Mouse (Mus musculus) ES-Bruce4 (cell line): ENCODE measurements at regions not wholly inside any gene's neighbourhood (a gene's known extent, or its start where the extent isn't known, plus 50 kb on each side); places are given as distances from the start of the nearest gene placed in this dataset.

Source experiments
- H3K27ac ChIP-seq: 2 replicates; pipeline ENCODE4 v1.5.1; 2012; ENCODE audit warnings: low read length, inconsistent platforms; ENCODE audit not compliant: insufficient read depth
- H3K27me3 ChIP-seq: 2 replicates; pipeline ENCODE4 v1.6.1; 2012; ENCODE audit warnings: mild to moderate bottlenecking, low read length, inconsistent platforms; ENCODE audit not compliant: control insufficient read depth, poor library complexity, insufficient read depth, severe bottlenecking
- H3K36me3 ChIP-seq: 2 replicates; pipeline ENCODE4 v1.6.1; 2012; ENCODE audit warnings: inconsistent platforms, mild to moderate bottlenecking, low read length, moderate library complexity; ENCODE audit not compliant: control insufficient read depth, poor library complexity, insufficient read depth, severe bottlenecking
- H3K4me1 ChIP-seq: one replicate; pipeline ENCODE4 v1.8.1; 2011; ENCODE audit warnings: low read length; ENCODE audit not compliant: control insufficient read depth, insufficient read depth
- H3K4me3 ChIP-seq: 2 replicates; pipeline ENCODE4 v1.5.1; 2011; ENCODE audit warnings: low read depth, mild to moderate bottlenecking, low read length
- H3K9ac ChIP-seq: 2 replicates; pipeline ENCODE4 v1.6.1; 2012; ENCODE audit warnings: low read depth, mild to moderate bottlenecking, inconsistent platforms; ENCODE audit not compliant: poor library complexity, severe bottlenecking
- H3K9me3 ChIP-seq: replicated peaks from 2 replicates; pipeline ENCODE4 v1.6.1; 2012; ENCODE audit warnings: mild to moderate bottlenecking, low read length, inconsistent platforms; ENCODE audit not compliant: control insufficient read depth, poor library complexity, insufficient read depth, severe bottlenecking
- CTCF ChIP-seq: IDR thresholded peaks from one replicate; pipeline ENCODE4 v1.8.1; 2011; ENCODE audit warnings: low read depth, low read length
- EP300 ChIP-seq: IDR thresholded peaks from 2 replicates; pipeline ENCODE4 v1.6.1; 2011; ENCODE audit warnings: low read depth, low read length; ENCODE audit not compliant: insufficient read depth
- POLR2A ChIP-seq: IDR thresholded peaks from one replicate; pipeline ENCODE4 v1.8.1; 2011; ENCODE audit warnings: low read length; ENCODE audit not compliant: insufficient read depth

DNA sequence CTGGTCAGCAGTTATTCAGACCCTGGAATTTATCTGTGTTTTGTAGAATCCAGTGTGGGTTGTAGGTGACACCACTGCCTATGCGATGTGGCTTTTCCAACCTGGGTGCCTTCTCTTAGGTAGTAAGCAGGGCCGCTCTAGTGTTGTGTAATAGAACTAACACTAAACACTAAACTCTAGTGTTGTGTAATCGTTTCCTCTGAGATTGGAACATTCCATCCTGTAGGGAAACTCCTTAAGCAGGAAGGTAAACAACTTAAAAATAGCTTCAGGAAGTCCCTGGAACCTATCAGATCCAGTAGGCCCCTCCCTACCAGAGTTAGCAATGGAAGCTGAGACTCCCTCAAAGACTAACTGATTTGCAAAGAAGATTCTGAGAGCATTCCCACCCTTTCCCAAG lies 161.9 kb upstream of the Hs3st3a1 start:
- no peak for TF ChIP-seq CTCF
- no peak for TF ChIP-seq EP300
- no peak for TF ChIP-seq POLR2A
- no peaks in the 10 kb centered on the region for H3K36me3 ChIP-seq

DNA sequence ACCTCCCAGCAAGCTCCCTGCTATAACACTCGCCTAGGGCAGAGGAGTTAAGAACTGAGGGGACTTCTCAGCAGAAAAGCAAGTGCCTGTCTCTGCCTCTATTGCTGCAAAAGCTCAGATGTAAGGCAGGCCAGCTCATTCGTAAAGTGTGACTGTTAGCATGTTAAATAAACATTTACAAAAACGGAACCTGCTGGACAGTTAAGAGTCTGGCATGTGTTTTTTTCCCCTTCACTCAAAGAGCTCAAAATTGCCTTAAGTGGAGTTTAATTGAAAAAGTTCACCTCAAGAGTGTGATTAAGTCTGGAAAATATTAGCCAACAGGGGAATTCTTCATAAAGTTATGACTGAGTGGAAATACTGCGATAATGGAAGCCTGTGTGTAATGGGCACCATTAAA lies 167.0 kb upstream of the Hs3st3a1 start:
- Histone ChIP-seq H3K27me3 (no peaks in the 10 kb centered on the region), H3K27ac (no peak overlapping the region), H3K36me3 (no peaks in the 10 kb centered on the region), H3K9me3 (no peaks in the 10 kb centered on the region), H3K9ac (no peak overlapping the region), H3K4me1 (no peaks in the 10 kb centered on the region), H3K4me3 (no peak overlapping the region)
- TF ChIP-seq EP300 (no peak), POLR2A (no peak), CTCF (no peak)

More for the DNA sequence above, 161.9 kb upstream of the Hs3st3a1 start:
- Histone ChIP-seq H3K4me3 (no peak overlapping the region), H3K4me1 (no peaks in the 10 kb centered on the region), H3K27ac (no peak overlapping the region), H3K27me3 (no peaks in the 10 kb centered on the region; the same call in 1 of the 2 replicates), H3K9ac (no peak overlapping the region), H3K9me3 (no peaks in the 10 kb centered on the region)

DNA sequence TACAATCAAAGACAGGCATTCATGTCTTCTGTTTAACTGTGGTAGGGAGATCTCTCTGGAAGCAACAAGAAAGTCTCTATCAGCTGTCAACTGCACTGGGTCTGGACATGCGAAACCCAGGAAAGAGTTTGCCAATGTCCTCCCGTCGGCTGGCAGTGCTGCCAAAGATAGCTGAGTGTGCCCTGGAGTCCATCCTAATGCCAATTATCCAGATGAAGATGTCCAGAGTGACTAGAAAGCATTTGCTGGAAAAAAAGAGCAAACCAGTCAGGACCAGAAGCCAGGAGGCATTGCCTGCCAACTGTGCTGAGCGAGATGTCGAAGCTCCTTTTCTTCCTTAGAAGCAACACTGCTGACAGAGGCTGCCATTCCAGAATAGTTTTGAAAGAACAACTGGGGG lies 167.6 kb upstream of the Hs3st3a1 start:
- Histone ChIP-seq H3K4me3 (no peak overlapping the region), H3K27ac (no peak overlapping the region), H3K27me3 (no peaks in the 10 kb centered on the region), H3K9ac (no peak overlapping the region), H3K4me1 (no peaks in the 10 kb centered on the region), H3K36me3 (no peaks in the 10 kb centered on the region), H3K9me3 (no peaks in the 10 kb centered on the region)
- TF ChIP-seq CTCF (no peak), POLR2A (no peak), EP300 (no peak)

DNA sequence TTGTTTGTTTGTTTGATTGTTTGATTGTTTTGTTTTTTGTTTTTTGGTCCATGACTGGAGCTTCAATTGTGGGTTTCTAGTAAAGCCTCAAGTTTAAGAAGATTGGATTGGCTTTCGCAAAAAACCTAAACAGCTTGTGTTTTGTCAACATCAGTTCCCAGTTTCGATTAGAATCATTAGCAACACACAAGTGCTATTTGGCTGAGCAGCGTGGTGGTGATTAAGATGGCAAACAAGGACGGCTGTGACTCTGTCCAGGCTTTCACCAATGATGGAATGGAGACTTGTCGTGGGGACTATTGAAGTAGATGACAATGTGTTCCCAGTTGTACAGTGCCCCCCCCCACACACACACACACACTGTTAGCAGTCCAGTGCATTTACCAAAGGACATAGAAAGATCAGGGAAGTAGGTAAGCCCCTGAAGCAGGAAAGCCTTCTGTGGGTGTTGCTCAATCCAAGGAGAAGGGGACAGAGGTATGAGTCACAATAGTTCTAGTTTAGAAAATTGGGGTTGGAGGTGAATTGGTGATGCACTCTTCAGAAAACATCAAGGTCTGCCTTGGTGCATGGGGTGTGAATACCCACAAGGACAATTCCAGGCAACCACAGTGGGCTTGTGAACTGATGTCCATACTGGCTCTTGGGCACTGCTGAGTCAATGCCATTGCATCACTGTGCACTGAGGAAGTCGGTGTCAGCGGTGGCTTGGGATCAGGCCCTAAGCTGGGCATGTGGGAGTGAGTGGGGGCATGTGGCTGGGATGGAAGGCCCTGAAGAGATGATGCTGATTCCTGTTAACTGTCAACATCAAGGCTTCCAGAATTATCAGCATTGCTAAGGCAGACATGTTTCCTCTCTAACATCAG lies 174.5 kb upstream of the Cox10 start:
- TF ChIP-seq CTCF (no peak), EP300 (no peak), POLR2A (no peak)
- Histone ChIP-seq H3K27ac (no peak overlapping the region), H3K9ac (no peak overlapping the region), H3K27me3 (no peaks in the 10 kb centered on the region; the same call in 1 of the 2 replicates), H3K4me1 (no peaks in the 10 kb centered on the region), H3K9me3 (no peaks in the 10 kb centered on the region), H3K36me3 (no peaks in the 10 kb centered on the region), H3K4me3 (no peak overlapping the region)

DNA sequence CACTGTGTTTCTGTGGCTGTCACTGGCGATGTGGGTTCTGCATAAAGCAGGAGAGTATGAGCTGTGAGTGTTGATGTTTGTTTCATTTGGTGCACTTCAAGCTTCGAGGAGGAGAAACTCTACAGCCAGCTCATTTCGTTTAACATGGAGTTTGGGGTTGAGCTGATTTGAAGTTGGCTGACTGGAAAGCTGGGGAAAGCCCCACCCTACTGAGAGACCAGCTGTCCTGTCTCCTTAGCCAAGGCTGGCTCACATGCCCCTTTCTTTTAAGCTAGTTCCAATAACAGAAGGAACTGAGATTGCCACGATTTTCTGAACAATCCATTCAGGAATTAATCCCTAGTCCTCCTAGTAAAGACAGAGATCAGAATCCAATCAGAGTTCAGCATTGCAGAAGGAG lies 157.6 kb upstream of the Cox10 start:
- Histone ChIP-seq H3K27me3 (no peaks in the 10 kb centered on the region), H3K27ac (no peak overlapping the region), H3K4me1 (no peaks in the 10 kb centered on the region), H3K4me3 (no peak overlapping the region), H3K9ac (no peak overlapping the region), H3K36me3 (no peaks in the 10 kb centered on the region), H3K9me3 (no peaks in the 10 kb centered on the region)
- TF ChIP-seq EP300 = no peak
- TF ChIP-seq POLR2A = no peak
- TF ChIP-seq CTCF = no peak

DNA sequence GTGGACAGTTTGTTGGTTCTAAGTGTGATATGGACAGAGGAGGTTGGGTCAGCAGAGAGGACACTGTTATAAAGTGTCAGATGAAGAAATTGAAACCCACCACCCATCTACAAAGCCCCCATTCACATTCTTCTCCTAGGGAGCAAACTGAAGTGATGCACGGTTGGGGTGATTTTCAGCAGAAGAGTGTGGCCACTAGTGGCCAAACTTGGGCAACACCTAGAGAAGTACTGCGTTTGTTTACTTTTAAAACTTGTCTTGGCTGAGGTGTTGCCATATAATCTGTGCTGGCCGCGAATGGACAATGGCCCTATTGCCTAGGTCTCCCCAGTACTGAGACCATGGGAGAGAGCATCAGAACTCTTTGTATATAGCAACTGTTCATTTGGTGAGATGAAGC lies 150.8 kb upstream of the Cox10 start:
- Histone ChIP-seq H3K36me3 (no peaks in the 10 kb centered on the region), H3K27ac (no peak overlapping the region), H3K9me3 (no peaks in the 10 kb centered on the region), H3K4me3 (no peak overlapping the region), H3K9ac (no peak overlapping the region), H3K27me3 (no peaks in the 10 kb centered on the region), H3K4me1 (no peaks in the 10 kb centered on the region)
- TF ChIP-seq EP300 (no peak), POLR2A (no peak), CTCF (no peak)
